Mouse (Mus musculus) spleen, adult 12 weeks (tissue): ENCODE results near the gene Gm5155.
"Not testable (repeated sequence)": the region's sequence is repeated elsewhere in the genome, so short reads cannot be mapped to it uniquely, and the experiment has no call there.

ENCODE experiments used
- DNase-seq: peaks from one replicate; pipeline ENCODE4 v3.0.0; 2022; ENCODE audit warnings: low spot score

The Gm5155 gene

GRCm38 (mm10) chr7:17871467-17871866 is at the start of gene Gm5155:
Gene Gm5155, plus strand, starts transcription at chr7:17871767.
- no peak for DNase-seq

GRCm38 (mm10) chr7:17870776-17871175 is 791 bp upstream of the Gm5155 start:
- no peak for DNase-seq

GRCm38 (mm10) chr7:17895341-17895740 is 23.8 kb downstream of the Gm5155 start:
- not testable (repeated sequence) for DNase-seq

DNA sequence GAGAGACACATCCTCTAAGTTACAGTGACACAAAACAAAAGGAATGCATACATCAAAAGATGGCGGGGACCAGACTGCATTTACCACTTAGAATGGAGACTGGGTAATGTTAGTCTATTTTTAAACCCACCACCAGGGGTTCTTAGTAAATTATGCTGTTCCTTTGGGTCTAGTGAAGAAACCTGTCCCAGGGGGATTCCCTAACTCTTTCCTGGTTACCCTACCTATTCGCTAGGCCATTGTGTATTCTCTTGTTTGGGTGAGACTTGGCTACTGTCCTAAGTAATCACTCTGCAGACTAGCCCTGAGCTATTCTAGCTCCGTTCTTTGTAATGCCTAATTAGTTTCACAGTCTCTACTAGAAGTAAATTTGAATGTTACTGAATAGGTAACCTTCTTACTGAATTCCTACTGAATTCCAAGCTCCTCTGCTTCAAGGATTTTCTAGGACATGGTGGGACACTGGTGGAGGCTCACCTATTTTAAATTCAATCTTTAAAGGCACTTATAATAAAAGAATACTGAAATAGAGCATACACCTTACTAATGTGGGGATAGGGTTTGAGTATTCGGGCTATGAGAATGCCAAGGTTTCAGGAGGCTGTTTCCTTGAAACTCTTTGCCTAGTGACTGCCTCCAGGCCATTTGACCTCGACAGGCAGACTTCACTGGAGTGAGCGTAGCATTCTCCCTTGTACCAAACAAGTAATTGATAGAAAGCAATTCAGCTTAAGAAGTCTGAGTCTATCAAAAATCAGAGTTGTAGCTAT is 31.8 kb downstream of the Gm5155 start:
- no peak for DNase-seq
